Mouse (Mus musculus) liver, embryonic 15.5 days (tissue): ENCODE results near the gene Csnk1e. TPM values are rescaled to one million over a fixed set of nuclear protein-coding genes. Genes with fewer than 3 reads are reported as not detected.
A peak's percentile ranks its signal among the peaks of the same experiment; 100 is the strongest.

Experiments
- ATAC-seq: fragments of 200-750 bp; cut with Nextera tagmentation; 2 replicates; pipeline ENCODE4 v1.8.0; 2017; ENCODE audit warnings: moderate number of reproducible peaks, mild to moderate bottlenecking, moderate library complexity; ENCODE audit not compliant: insufficient read depth
- H3K27ac ChIP-seq: fragments of 300-500 bp; sonication (generic); replicated peaks from 2 replicates; pipeline ENCODE4 v1.5.1; 2015; ENCODE audit warnings: mild to moderate bottlenecking, inconsistent platforms
- H3K27me3 ChIP-seq: fragments of 300-500 bp; sonication (generic); 2 replicates; pipeline ENCODE4 v1.6.1; 2015; ENCODE audit warnings: mild to moderate bottlenecking, inconsistent platforms
- H3K36me3 ChIP-seq: fragments of 300-500 bp; sonication (generic); replicated peaks from 2 replicates; pipeline ENCODE4 v1.6.1; 2015; ENCODE audit warnings: moderate library complexity, mild to moderate bottlenecking, inconsistent platforms
- H3K4me1 ChIP-seq: fragments of 300-500 bp; sonication (generic); replicated peaks from 2 replicates; pipeline ENCODE4 v1.6.1; 2015; ENCODE audit warnings: inconsistent platforms
- H3K4me2 ChIP-seq: fragments of 300-500 bp; sonication (generic); 2 replicates; pipeline ENCODE4 v1.6.1; 2015; ENCODE audit warnings: moderate library complexity, mild to moderate bottlenecking, inconsistent platforms
- H3K4me3 ChIP-seq: fragments of 300-500 bp; sonication (generic); replicated peaks from 2 replicates; pipeline ENCODE4 v1.5.1; 2015; ENCODE audit warnings: mild to moderate bottlenecking, inconsistent platforms
- H3K9ac ChIP-seq: fragments of 300-500 bp; sonication (generic); 2 replicates; pipeline ENCODE4 v1.6.1; 2015; ENCODE audit warnings: moderate library complexity, mild to moderate bottlenecking, inconsistent platforms
- H3K9me3 ChIP-seq: fragments of 300-500 bp; sonication (generic); replicated peaks from 2 replicates; pipeline ENCODE4 v1.6.1; 2016; ENCODE audit warnings: inconsistent platforms
- WGBS: fragments of 180-500 bp; shearing (Covaris S2); methylation state at CpG from one replicate; pipeline ENCODE4 v1.1.7; 2015; ENCODE audit warnings: mixed read lengths; ENCODE audit not compliant: insufficient replicate concordance; 5-methylcytosine and 5-hydroxymethylcytosine counted together
- polyA plus RNA-seq: library from polyadenylated mRNA; unstranded; fragments of >200 nt; fragmentation: Nextera tagmentation; extraction: Ambion mirVana; gene quantifications from 2 replicates; pipeline ENCODE4 v1.2.1, GENCODE M21; 2015

Gene Csnk1e
- polyA plus RNA-seq = 8.0 and 9.2 TPM in 2 replicates

DNA sequence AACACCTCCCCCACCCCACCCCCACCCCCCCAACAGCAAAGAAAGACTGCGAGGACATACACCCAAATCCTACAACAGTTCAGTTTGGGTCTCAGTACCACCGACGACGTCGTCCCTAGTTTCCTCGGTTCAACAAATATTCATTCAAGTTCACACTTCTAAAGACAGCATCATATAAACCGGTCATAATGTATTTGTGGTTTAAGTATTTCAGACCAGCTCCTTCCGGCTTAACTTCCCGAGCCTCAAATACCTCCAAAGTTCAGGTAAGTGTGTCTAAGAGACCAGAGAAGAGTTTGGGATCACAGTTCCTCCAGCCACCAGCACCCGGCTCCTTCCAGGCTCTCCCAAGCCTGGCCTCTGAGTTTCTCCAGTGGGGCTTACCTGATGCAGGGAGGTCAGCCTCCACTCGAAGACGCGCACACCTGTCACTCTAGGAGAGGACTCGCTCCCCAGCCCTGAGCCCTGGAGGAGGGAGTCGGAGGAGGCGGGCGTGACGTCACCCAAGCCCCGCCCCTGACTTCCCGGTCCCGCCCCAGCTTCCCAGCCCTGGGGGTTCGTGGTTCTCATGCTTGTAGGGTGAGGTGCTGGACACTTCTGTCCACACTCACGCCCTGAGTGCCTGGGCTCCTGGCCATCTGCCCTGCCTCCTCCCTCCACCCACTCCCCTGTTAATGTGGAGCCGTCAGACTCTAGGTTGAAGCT lies at the start of gene Csnk1e:
Gene Csnk1e (minus strand): TSS at position 461 of the 705 bp plus-strand sequence.
- Histone ChIP-seq H3K27ac (no peak within 1 kb of the TSS), H3K27me3 (peaks cover 13% of the 10 kb centered on the region; the same call in 1 of the 2 replicates), H3K4me3 (peak within 1 kb of the TSS; percentile 29), H3K9ac (no peak within 1 kb of the TSS), H3K4me1 (peaks cover 13% of the 10 kb centered on the region), H3K36me3 (no peaks in the 10 kb centered on the region), H3K9me3 (no peaks in the 10 kb centered on the region), H3K4me2 (peak within 1 kb of the TSS; percentile 66)
- 2% methylated on average over 24 of the region's 24 CpGs for WGBS
- ATAC-seq = peak; percentile 56

DNA sequence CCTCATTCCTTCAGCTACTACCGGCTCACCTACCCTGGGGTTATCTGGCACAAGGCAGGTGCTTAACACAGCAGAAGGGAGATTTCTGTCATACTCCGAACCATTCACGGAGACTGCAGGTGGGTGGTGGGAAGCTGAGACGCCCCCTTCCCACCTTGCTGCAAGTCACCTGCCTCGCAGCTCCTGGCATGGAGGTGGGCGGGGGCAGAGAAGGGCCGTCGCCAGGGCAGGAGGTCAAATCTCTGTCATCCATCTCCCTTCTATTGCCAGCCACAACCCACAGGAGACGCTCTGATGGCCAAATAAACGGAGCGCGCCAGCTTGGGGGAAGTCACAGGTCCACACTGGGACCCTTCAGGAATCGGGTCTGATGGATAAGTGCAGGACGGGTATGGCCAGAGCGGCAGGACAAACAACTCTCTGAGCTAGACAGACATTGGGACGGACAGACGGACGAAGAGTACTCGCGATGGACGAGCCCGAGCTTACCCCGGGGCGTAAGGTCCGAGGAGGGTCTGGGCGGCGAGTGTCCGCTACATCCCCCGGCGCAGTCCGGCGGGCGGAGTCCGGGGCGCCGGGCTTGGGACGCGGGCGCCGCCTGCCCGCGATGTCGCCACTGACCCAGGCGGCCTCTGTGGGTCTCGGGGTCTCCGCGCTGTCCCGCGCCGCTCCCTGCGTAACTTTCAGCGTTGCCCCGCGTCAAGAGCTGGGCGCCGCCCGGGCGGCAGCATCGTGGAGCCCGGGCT lies 49.5 kb upstream of the Csnk1e start, which contains the start of gene Kcnj4:
Gene Kcnj4 (minus strand): TSS at position 535 of the 746 bp plus-strand sequence.
- ATAC-seq = no peak
- H3K9ac ChIP-seq = no peak within 1 kb of the TSS
- H3K36me3 ChIP-seq = no peaks in the 10 kb centered on the region
- H3K27ac ChIP-seq = no peak within 1 kb of the TSS
- H3K4me3 ChIP-seq = peak within 1 kb of the TSS; percentile 49
- WGBS = 2% methylated on average over 60 of the region's 60 CpGs
- H3K9me3 ChIP-seq = no peaks in the 10 kb centered on the region
- H3K4me2 ChIP-seq = peak within 1 kb of the TSS; percentile 72
- H3K4me1 ChIP-seq = peaks cover 11% of the 10 kb centered on the region; the same call in 1 of the 2 replicates
- peaks cover 99% of the 10 kb centered on the region for H3K27me3 ChIP-seq

DNA sequence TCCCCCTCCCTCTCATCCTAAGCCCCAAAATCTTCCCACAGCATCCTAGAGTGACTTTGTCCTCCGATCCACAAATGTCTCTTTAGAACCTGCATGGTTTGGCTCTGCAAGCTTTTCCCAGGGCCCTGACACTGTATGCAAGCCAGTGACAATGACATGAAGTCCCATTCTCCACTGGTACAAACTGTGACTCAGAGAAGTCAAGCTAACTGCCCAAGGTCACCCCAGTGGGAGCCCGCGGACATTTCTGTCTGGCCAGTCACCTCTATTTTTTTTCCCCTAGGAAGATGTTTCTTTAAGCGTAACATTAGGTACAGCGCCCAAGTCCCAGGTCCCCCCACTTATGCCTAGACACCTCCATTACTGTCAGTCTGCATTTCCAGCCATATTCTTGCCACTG lies 48.1 kb upstream of the Csnk1e start:
- Histone ChIP-seq H3K27ac (no peak overlapping the region), H3K4me3 (no peak overlapping the region), H3K4me2 (no peak overlapping the region), H3K36me3 (no peaks in the 10 kb centered on the region), H3K9ac (no peak overlapping the region), H3K27me3 (peaks cover 100% of the 10 kb centered on the region), H3K9me3 (no peaks in the 10 kb centered on the region), H3K4me1 (peaks cover 11% of the 10 kb centered on the region; the same call in 1 of the 2 replicates)
- 58% methylated on average over 5 of the region's 5 CpGs for WGBS
- ATAC-seq = no peak

- no peaks in the 10 kb centered on the region for H3K36me3 ChIP-seq
- no peak for ATAC-seq
- H3K4me2 ChIP-seq = no peak overlapping the region
- no peaks in the 10 kb centered on the region for H3K9me3 ChIP-seq
- no peak overlapping the region for H3K4me3 ChIP-seq
- H3K27ac ChIP-seq = no peak overlapping the region
- 16% methylated on average over 18 of the region's 18 CpGs for WGBS
- no peak overlapping the region for H3K9ac ChIP-seq
- peaks cover 11% of the 10 kb centered on the region; the same call in 1 of the 2 replicates for H3K4me1 ChIP-seq
- peaks cover 100% of the 10 kb centered on the region for H3K27me3 ChIP-seq
Observed at GRCm38 (mm10) chr15:79502891-79503341, 47.5 kb upstream of the Csnk1e start.

GRCm38 (mm10) chr15:79500110-79500509 lies 44.7 kb upstream of the Csnk1e start:
- H3K36me3 ChIP-seq = no peaks in the 10 kb centered on the region
- H3K9me3 ChIP-seq = no peaks in the 10 kb centered on the region
- no peak overlapping the region for H3K27ac ChIP-seq
- 63% methylated on average over 17 of the region's 17 CpGs for WGBS
- H3K4me1 ChIP-seq = peaks cover under 1% of the 10 kb centered on the region; the same call in 1 of the 2 replicates
- peaks cover 81% of the 10 kb centered on the region for H3K27me3 ChIP-seq
- no peak overlapping the region for H3K9ac ChIP-seq
- no peak overlapping the region for H3K4me2 ChIP-seq
- no peak for ATAC-seq
- H3K4me3 ChIP-seq = no peak overlapping the region

GRCm38 (mm10) chr15:79493527-79493926 lies 38.2 kb upstream of the Csnk1e start:
- no peaks in the 10 kb centered on the region for H3K9me3 ChIP-seq
- no peak overlapping the region for H3K9ac ChIP-seq
- WGBS = 50% methylated on average over 18 of the region's 18 CpGs
- H3K27ac ChIP-seq = no peak overlapping the region
- peaks cover 71% of the 10 kb centered on the region for H3K27me3 ChIP-seq
- no peak overlapping the region for H3K4me2 ChIP-seq
- H3K36me3 ChIP-seq = no peaks in the 10 kb centered on the region
- no peaks in the 10 kb centered on the region for H3K4me1 ChIP-seq
- no peak overlapping the region for H3K4me3 ChIP-seq
- ATAC-seq = no peak

GRCm38 (mm10) chr15:79489463-79489862 lies 34.1 kb upstream of the Csnk1e start:
- Histone ChIP-seq H3K4me2 (no peak overlapping the region), H3K36me3 (no peaks in the 10 kb centered on the region), H3K4me3 (no peak overlapping the region), H3K4me1 (no peaks in the 10 kb centered on the region), H3K27me3 (peaks cover 53% of the 10 kb centered on the region), H3K9ac (no peak overlapping the region), H3K27ac (no peak overlapping the region), H3K9me3 (no peaks in the 10 kb centered on the region)
- no peak for ATAC-seq
- 58% methylated on average over 11 of the region's 11 CpGs for WGBS

- Histone ChIP-seq H3K27me3 (peaks cover 24% of the 10 kb centered on the region), H3K36me3 (no peaks in the 10 kb centered on the region), H3K27ac (no peak overlapping the region), H3K4me2 (no peak overlapping the region), H3K4me3 (no peak overlapping the region), H3K9me3 (no peaks in the 10 kb centered on the region), H3K4me1 (no peaks in the 10 kb centered on the region), H3K9ac (no peak overlapping the region)
- WGBS = 15% methylated on average over 15 of the region's 15 CpGs
- no peak for ATAC-seq
Observed at GRCm38 (mm10) chr15:79481181-79481688, 25.9 kb upstream of the Csnk1e start.

- H3K4me1 ChIP-seq = no peaks in the 10 kb centered on the region
- H3K9me3 ChIP-seq = no peaks in the 10 kb centered on the region
- no peak for ATAC-seq
- 52% methylated on average over 6 of the region's 6 CpGs for WGBS
- H3K27ac ChIP-seq = no peak overlapping the region
- no peaks in the 10 kb centered on the region for H3K36me3 ChIP-seq
- no peak overlapping the region for H3K4me3 ChIP-seq
- no peak overlapping the region for H3K9ac ChIP-seq
- H3K27me3 ChIP-seq = peaks cover 17% of the 10 kb centered on the region
- H3K4me2 ChIP-seq = no peak overlapping the region
Observed at GRCm38 (mm10) chr15:79477227-79477626, 21.9 kb upstream of the Csnk1e start.

DNA sequence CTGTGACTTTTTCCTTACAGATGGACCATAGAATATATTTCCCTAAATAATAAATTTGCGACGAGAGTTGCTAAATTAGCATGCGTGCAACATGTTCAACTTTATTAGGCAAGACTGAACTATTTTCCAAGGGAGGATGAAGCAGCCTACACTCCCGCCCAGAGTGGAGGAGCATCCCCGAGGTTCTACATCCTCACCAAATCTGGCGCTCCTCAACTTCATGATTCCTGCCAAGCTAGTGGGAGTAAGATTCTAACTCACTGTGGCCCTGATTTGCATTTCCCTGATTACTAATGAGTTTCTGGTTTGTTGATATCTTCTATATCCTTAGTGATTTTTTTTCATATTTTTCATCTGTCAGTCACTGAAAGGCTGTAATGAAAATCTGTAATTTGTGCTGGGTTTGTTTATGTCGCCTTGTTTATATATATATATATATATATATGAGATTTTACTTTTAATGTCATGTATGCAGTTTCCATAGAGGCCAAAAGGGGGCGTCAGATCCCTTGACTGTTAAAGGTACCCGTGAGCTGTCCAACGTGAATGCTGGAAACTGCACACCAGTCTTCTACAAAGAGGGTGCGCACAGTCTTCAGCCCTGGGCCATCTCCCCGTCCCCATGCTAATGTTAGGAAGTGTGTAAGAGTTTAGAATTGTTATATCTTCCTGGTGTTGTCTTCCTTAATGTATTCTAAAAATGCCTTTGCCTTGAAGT lies 18.4 kb upstream of the Csnk1e start:
- WGBS = 47% methylated on average over 12 of the region's 12 CpGs
- H3K4me2 ChIP-seq = no peak overlapping the region
- no peaks in the 10 kb centered on the region for H3K4me1 ChIP-seq
- no peak overlapping the region for H3K4me3 ChIP-seq
- no peaks in the 10 kb centered on the region for H3K36me3 ChIP-seq
- H3K27ac ChIP-seq = no peak overlapping the region
- H3K9ac ChIP-seq = no peak overlapping the region
- no peak for ATAC-seq
- H3K27me3 ChIP-seq = no peaks in the 10 kb centered on the region; the same call in 1 of the 2 replicates
- no peaks in the 10 kb centered on the region for H3K9me3 ChIP-seq
